Mouse (Mus musculus): Measurements from ENCODE around the gene Col4a3bp.
A peak's percentile ranks its signal among the peaks of the same experiment; 100 is the strongest.

The Col4a3bp gene

GRCm38 (mm10) chr13:96541381-96541780, 1.0 kb upstream of the Col4a3bp start:
- no peak for DNase-seq (ENCODE audit: inconsistent age in 2 of 2, low spot score in 1 of 2)

GRCm38 (mm10) chr13:96542901-96543891, 778 bp downstream of the Col4a3bp start:
- peak in 1 of 2 experiments; percentile 91 for DNase-seq (ENCODE audit: inconsistent age in 2 of 2, low spot score in 1 of 2)

GRCm38 (mm10) chr13:96544506-96544905, 2.1 kb downstream of the Col4a3bp start:
- no peak for DNase-seq (ENCODE audit: inconsistent age in 2 of 2, low spot score in 1 of 2)

DNA sequence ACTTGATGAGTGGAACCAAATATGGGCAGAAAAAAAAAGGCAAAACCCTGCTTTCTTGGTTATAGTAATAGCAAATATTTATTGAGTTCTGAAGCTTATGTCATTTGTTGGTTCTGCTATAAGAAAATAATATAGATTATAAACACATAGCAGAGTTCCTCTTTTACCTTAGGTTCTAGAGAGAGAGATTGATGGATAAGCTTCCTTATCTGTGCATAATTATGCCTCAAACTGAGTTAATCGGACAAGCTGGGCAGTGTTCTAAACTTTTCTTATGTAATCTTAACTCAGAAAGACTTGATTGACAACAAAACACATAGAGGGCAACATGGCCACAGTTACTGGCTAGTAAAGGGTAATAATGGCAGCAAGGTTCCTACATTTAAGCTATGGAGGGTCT, 4.8 kb downstream of the Col4a3bp start:
- peak in 1 of 2 experiments; percentile 41 for DNase-seq (ENCODE audit: inconsistent age in 2 of 2, low spot score in 1 of 2)

- no peak for DNase-seq (ENCODE audit: inconsistent age in 2 of 2, low spot score in 1 of 2)
Observed at GRCm38 (mm10) chr13:96547941-96548340, 5.5 kb downstream of the Col4a3bp start.

DNA sequence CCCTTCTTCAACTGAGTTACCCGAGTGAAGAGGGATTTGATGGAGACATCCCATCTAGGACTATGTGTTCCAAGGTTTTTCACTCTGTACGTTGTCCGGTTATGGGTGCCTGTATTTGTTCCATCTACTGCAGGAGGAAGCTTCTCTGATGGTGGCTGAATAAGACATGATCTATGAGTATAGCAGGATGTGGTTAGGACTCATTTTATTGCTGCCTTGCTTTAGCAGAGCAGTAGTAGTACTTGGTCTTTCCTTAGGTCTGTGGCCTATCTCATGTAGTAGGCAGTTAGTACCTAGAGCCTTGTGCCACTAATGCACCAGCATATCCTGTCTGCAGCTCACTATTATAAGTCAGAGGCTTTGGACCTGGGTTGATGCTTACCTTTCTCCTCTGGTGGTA, 12.7 kb downstream of the Col4a3bp start:
- no peak for DNase-seq (ENCODE audit: inconsistent age in 2 of 2, low spot score in 1 of 2)

DNA sequence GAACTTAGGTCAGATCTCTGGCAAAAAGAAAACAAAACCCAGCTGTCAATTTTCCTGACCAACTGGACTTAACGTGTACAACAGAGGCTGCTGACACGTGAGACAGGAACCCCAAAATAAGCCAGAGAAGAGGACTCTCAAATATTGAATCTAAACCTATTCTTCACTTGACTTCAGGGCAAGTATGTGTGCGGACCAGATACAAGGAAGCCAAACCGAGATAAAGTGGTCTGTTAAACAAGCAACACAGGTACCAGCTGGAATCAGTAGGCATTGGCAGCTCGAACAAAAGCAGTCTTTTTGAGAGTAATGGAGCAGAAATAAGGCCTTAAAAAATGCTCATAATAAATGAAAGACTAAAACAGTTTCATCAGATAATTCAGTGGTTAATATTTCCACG, 25.6 kb downstream of the Col4a3bp start:
- no peak for DNase-seq (ENCODE audit: inconsistent age in 2 of 2, low spot score in 1 of 2)

DNA sequence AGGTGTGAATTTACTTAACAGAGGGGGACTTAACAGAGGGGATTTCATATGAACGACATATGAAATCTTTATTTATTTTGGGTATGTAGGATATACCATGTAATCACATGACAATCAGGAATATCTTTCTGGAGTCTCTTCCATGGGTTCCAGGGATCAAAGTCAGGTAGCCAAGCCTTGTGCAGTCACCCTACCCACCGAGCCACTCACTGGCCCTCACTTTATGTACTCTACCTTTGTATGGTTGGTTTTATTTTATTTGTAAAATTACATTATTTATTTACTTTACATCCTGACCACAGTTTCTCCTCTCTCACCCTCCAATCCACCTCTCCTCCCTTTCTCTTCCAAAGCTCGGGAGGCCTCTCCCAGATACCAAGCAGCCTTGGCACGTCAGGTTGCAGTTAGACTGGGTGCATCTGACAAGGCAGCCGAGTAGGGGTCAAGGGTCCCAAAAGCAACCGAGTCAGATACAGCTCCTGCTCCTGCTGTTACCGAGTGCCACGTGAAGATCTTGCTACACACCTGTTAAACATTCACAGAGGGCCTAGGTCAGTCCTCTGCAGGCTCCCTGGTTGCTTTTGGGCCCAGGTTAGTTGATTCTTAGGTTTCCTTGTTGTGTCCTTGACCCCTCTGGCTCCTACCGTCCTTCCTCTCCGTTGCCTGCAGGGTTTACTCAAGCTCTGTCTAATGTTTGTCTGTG, 28.0 kb downstream of the Col4a3bp start:
- peak; percentile 14 to 69 for DNase-seq (ENCODE audit: inconsistent age in 2 of 2, low spot score in 1 of 2)

GRCm38 (mm10) chr13:96571016-96571361, 28.6 kb downstream of the Col4a3bp start:
- no peak for DNase-seq (ENCODE audit: inconsistent age in 2 of 2, low spot score in 1 of 2)

GRCm38 (mm10) chr13:96574170-96574569, 31.8 kb downstream of the Col4a3bp start:
- no peak for DNase-seq (ENCODE audit: inconsistent age in 2 of 2, low spot score in 1 of 2)

DNA sequence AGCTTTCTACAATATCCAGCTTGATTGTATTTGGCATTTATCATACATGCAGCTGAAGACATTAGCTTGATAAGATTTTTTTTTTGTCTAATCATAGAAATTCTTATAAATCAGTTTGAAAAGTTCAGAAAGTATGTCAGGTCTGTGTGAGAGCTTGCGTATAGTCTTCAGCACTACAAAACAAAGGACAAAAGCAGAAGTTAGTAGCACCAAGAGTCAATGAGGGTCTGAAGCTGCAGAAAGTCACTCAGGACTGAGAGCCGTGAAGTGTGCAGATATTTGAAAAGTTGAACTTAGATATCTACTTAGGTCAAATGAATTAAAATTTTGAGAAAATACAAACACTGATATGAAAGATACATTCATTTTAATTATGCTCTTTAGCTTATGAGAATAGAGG, 36.7 kb downstream of the Col4a3bp start:
- no peak for DNase-seq (ENCODE audit: inconsistent age in 2 of 2, low spot score in 1 of 2)

DNA sequence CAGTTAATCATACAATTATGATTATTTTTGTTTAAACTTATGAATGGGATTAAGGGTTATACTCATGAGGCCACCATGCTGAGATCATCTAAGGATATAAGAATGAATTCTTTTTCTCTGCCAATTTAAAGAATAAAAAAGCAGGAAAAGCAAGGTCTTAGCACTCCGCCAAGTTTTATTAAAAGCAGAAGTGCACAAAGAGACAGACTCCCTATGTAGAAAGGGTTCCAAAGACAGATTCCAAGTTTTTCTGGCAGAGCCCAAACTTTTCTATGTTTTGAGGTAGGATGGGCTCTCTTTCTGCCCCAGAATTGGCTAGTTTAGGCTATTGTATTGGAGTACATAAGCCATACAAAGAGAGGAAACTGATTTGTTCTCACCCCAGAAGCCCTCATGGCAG, 37.6 kb downstream of the Col4a3bp start:
- no peak for DNase-seq (ENCODE audit: inconsistent age in 2 of 2, low spot score in 1 of 2)

- no peak for DNase-seq (ENCODE audit: inconsistent age in 2 of 2, low spot score in 1 of 2)
Observed at GRCm38 (mm10) chr13:96584201-96584600, 41.8 kb downstream of the Col4a3bp start.

DNA sequence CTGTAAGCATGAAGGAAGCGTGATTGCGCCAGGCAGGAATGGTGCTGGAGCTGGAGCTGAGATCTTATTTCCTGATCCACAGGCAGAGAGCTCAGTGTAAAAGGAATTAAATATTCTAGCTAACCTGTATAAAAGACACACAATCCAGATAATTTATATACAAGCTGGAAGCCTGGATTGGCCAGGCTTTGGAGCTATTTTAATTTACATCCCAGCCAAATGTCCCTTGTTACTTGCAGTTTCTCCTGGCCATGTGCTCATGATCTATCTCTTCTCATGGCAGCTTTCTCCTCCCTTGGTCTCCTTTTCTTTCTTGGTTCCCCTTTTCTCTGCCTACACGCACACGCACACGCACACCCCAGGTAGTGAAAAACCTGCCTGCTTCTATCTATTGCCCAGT, 44.1 kb downstream of the Col4a3bp start:
- no peak for DNase-seq (ENCODE audit: inconsistent age in 2 of 2, low spot score in 1 of 2)

- DNase-seq (ENCODE audit: inconsistent age in 2 of 2, low spot score in 1 of 2) = no peak
Observed at GRCm38 (mm10) chr13:96588642-96589041, 46.2 kb downstream of the Col4a3bp start.

- peak in 1 of 2 experiments; percentile 61 for DNase-seq (ENCODE audit: inconsistent age in 2 of 2, low spot score in 1 of 2)
Observed at GRCm38 (mm10) chr13:96593621-96594020, 51.2 kb downstream of the Col4a3bp start.

DNA sequence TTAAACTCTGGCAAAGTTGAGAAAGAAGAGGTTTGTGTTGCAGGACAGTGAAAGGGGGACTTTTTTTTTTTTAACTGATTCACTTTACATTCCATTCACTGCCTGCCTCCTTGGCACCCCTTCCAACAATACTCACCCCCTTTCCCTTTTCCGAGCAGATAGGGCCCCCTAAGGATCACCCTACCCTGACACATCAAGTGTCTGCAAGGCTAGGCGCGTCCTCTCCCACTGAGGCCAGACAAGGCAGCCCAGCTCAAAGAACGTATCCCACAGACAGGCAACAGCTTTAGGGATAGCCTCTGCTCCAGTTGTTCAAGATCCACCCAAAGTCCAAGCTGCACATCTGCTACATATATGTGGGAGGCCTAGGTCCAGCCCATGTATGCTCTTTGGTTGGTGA, 51.7 kb downstream of the Col4a3bp start:
- DNase-seq (ENCODE audit: inconsistent age in 2 of 2, low spot score in 1 of 2) = no peak

DNA sequence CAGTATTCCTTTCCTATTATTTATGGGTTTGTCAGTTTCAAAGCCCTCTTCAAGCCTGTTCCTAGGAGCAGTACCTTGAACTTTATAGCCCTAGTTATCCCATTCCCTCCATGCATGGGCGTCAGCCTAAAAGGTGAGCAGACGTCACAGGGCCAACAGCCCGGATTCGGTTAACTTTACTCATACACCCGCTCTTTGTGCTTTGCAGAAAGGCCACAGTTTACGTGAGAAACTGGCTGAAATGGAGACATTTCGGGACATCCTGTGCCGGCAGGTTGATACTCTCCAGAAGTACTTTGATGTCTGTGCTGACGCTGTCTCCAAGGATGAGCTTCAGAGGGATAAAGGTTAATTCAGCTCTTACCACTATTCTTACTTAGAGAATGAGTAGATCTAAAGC, 56.8 kb downstream of the Col4a3bp start:
- peak; percentile 50 to 71 for DNase-seq (ENCODE audit: inconsistent age in 2 of 2, low spot score in 1 of 2)

DNA sequence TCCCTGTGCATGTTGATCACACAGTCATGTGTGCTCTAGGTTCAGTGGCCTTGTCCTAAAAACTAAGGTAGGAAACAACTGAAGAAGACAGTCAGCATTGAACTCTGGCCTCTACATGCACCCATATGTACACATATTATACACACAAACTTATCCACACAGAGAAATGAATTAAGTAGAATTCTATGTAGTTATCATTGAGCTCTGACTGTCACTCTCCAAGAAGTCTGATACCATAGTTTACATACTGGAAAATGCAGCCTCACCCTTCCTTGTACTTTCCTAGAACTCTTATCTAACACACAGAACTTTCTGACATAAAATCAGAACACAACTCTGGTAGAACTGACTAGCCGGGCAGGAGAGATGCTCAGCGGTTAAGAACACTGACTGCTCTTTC, 61.8 kb downstream of the Col4a3bp start:
- no peak for DNase-seq (ENCODE audit: inconsistent age in 2 of 2, low spot score in 1 of 2)

GRCm38 (mm10) chr13:96614615-96615014, 72.2 kb downstream of the Col4a3bp start:
- DNase-seq (ENCODE audit: inconsistent age in 2 of 2, low spot score in 1 of 2) = no peak

- no peak for DNase-seq (ENCODE audit: inconsistent age in 2 of 2, low spot score in 1 of 2)
Observed at GRCm38 (mm10) chr13:96620891-96621290, 78.5 kb downstream of the Col4a3bp start.

DNA sequence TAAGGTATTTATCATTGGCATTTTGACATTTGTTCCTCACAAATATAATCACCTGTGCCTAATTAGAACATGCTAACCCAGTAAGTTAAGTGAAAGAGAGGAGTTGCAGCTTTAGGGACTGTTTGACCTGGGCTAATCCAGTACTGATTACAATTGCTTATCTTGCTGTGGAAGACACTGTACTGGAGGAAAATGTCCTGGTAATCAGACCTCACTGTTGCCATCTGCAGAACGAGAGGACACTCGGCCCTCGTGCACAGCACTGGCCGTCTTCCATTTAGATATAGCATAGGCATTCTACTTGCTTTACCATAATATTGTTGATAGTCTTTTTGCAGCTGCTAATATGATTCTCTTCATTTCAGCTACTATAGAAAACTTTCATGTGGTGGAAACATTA, 88.0 kb downstream of the Col4a3bp start:
- DNase-seq (ENCODE audit: inconsistent age in 2 of 2, low spot score in 1 of 2) = no peak

Data from adrenal gland, adult (tissue).